Mouse (Mus musculus): Measurements from ENCODE around the gene Dhdh.

The Dhdh gene

GRCm38 (mm10) chr7:45451344-45451982 is 37.1 kb downstream of the Dhdh start:
- no peak for DNase-seq (ENCODE audit: low read depth, low spot score)

GRCm38 (mm10) chr7:45449974-45450373 is 38.6 kb downstream of the Dhdh start:
- DNase-seq (ENCODE audit: low read depth, low spot score), result no peak

GRCm38 (mm10) chr7:45447325-45447990 is 41.1 kb downstream of the Dhdh start:
- DNase-seq (ENCODE audit: low read depth, low spot score), result no peak

GRCm38 (mm10) chr7:45446589-45446988 is 42.0 kb downstream of the Dhdh start:
- DNase-seq (ENCODE audit: low read depth, low spot score), result no peak

- DNase-seq (ENCODE audit: low read depth, low spot score), result peak; percentile 85
Observed at GRCm38 (mm10) chr7:45443526-45444420, 44.8 kb downstream of the Dhdh start.

- DNase-seq (ENCODE audit: low read depth, low spot score), result peak; percentile 91
Observed at GRCm38 (mm10) chr7:45437521-45438276, 50.9 kb downstream of the Dhdh start, which contains the start of gene Ruvbl2. Gene Ruvbl2, minus strand, starts transcription at chr7:45438096.

- no peak for DNase-seq (ENCODE audit: low read depth, low spot score)
Observed at GRCm38 (mm10) chr7:45437046-45437445, 51.6 kb downstream of the Dhdh start.

- DNase-seq (ENCODE audit: low read depth, low spot score), result no peak
Observed at GRCm38 (mm10) chr7:45436444-45436843, 52.2 kb downstream of the Dhdh start.

- no peak for DNase-seq (ENCODE audit: low read depth, low spot score)
Observed at GRCm38 (mm10) chr7:45435038-45435437, 53.6 kb downstream of the Dhdh start.

- DNase-seq (ENCODE audit: low read depth, low spot score), result peak; percentile 100
Observed at GRCm38 (mm10) chr7:45434203-45435015, 54.2 kb downstream of the Dhdh start, which contains the start of gene Gys1. Gene Gys1, plus strand, starts transcription at chr7:45434844.

- DNase-seq (ENCODE audit: low read depth, low spot score), result no peak
Observed at GRCm38 (mm10) chr7:45433835-45434202, 54.8 kb downstream of the Dhdh start.

GRCm38 (mm10) chr7:45426556-45426955 is 62.0 kb downstream of the Dhdh start:
- peak; percentile 91 for DNase-seq (ENCODE audit: low read depth, low spot score)

GRCm38 (mm10) chr7:45421194-45421593 is 67.4 kb downstream of the Dhdh start:
- no peak for DNase-seq (ENCODE audit: low read depth, low spot score)
